Mouse (Mus musculus) c-Kit-positive CD71-negative TER-119-negative erythroid progenitor cells, embryonic 14.5 days (primary cell): Measurements from ENCODE around the gene Trp53tg5.

Source experiments
- DNase-seq: peaks from one replicate; pipeline ENCODE4 v3.0.0-alpha.2; 2013; ENCODE audit warnings: low read depth

Trp53tg5 gene

DNA sequence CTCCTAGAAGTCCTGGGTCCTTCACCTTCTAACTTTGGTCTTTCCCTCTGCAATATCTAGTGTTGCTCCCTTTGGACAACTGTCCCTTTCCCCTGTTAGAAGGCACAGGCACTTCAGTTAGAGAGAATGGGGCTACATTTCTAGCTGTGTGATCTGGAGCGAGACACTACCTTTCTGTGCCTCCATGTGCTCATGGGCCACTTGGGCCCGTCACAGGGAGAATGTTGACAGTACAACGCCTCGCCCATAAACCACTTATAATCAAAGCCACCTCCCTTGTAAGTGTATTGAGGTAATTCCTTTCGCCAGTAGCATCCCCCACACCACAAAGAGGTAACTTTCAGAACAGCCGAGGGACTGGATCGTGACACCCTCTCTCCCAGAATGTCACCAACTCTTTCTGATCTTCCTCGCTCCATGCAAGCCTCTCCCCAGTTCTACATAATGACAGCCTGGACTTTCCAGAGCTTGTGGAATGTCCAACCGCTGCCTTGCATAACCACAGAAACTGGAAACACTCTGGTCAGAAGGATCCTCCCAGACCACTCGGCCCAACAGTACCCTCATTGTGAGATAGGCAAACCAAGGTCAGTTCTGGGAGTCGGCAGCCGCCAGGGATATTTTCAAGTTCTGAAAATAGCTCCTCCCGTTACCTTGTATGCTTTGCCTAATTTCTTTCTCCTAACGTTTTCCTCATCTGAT is 24.0 kb downstream of the Trp53tg5 start:
- no peak for DNase-seq

GRCm38 (mm10) chr2:164448921-164449320 is 24.6 kb downstream of the Trp53tg5 start:
- no peak for DNase-seq

- DNase-seq: no peak
These were observed 25.4 kb downstream of the Trp53tg5 start for GRCm38 (mm10) chr2:164448140-164448539.

DNA sequence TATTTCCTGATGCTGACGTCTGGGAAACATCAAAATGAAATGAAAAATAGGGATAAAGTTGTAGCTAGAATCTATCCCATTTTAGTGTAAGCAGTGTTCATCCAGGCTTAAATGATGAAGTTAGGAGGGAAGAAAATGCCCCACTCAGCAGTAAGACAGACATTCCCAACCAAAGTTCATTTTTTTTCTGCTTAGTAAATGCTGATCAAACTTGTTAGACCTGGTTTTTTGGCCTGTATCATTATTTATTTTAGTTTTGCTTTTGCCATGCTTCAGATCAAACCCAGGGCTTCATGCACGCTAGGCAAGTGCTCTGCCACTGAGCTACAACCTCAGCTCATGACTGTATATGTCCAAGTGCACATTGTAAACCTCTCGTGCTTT is 27.4 kb downstream of the Trp53tg5 start:
- no peak for DNase-seq

GRCm38 (mm10) chr2:164445399-164446085 is 28.0 kb downstream of the Trp53tg5 start:
- no peak for DNase-seq

GRCm38 (mm10) chr2:164444701-164445100 is 28.8 kb downstream of the Trp53tg5 start:
- no peak for DNase-seq

DNA sequence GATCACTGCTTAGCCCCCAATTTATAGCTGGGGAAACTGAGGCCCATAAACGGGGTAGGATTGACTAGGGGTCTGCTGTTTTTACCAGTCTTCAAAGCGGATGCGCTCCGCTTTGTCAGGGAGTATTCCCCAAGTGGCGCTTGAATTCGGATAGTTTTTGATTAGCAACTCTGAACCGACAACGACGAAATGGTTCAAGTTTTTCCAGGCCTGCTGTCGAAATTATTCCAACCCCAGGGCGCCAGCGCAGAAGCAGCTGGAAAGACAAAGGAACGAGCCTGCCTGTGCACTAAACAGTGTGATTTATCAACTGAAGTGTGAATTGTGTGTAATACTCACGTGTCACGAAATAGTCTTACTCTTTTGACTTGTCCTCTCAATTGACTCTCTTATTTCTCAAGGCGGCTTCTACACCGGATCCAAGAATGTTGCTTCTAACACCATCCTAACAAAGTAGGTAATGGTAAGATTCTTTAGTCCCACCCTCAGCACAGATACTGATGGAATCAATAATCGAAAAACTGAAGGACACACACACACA is 30.0 kb downstream of the Trp53tg5 start, which contains the start of gene Sdc4:
Sdc4 (minus strand) TSS at position 428 of the 541 bp plus-strand sequence.
- no peak for DNase-seq

DNA sequence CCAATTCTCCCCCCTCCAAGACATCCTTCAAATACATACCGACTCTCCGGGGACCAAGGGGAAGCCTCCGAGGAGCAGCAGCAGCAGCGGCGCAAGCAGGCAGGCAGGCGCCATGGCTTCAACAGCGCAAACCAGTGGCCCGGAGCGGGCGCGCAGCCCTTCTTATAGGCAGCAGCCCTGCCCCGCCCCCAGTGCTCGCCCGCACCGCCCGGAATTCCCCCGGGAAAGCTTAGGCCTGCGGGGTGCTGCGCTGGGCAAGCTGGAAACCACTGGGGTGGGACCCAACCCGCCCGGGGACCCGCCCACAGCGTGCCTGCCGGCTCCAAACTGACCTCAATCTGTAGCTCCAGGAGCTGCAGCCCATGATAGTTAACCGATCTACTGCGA is 30.5 kb downstream of the Trp53tg5 start:
- no peak for DNase-seq

DNA sequence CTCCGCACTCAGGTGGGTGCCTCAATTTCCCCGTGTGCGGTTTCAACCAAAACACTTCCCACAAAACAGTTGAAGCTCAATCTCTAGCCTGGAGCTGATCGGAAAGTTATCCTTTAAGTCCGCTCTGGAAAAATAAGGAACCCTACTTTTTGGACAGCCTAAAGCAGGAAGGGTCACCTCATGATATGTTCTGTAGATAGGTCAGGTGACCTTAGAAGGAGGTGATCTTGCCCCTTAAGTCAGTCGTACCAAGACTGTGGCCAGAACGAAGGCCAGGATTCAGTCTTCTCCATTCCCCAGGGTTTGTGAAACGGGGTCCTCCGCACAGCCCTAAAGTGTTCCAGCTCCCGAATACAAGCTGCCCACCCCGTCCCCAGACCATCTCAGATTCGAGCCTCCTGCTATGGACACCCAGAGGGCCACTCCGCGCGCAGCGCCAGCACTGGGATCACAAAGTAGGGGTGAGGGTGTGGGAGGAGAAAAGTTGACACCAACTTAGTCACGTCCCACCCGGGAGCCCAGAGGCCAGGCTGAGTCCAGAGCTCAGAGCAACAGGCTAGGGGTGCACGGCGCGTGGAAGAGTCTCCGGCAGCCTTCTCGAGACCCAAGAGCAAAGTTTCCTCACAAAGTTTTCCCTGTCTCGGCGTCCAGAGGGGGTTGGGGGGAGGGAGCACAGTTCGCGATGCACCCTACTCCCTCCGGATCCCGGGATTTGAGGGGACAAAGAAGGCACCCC is 31.0 kb downstream of the Trp53tg5 start:
- no peak for DNase-seq

- DNase-seq: no peak
These were observed 31.8 kb downstream of the Trp53tg5 start for GRCm38 (mm10) chr2:164441731-164442130.

- DNase-seq: peak; percentile 38
These were observed 32.4 kb downstream of the Trp53tg5 start for GRCm38 (mm10) chr2:164441155-164441554.

- DNase-seq: no peak
These were observed 33.2 kb downstream of the Trp53tg5 start for GRCm38 (mm10) chr2:164440314-164440713.

- DNase-seq: no peak
These were observed 34.5 kb downstream of the Trp53tg5 start for GRCm38 (mm10) chr2:164439001-164439421.

GRCm38 (mm10) chr2:164438257-164438656 is 35.3 kb downstream of the Trp53tg5 start:
- no peak for DNase-seq

DNA sequence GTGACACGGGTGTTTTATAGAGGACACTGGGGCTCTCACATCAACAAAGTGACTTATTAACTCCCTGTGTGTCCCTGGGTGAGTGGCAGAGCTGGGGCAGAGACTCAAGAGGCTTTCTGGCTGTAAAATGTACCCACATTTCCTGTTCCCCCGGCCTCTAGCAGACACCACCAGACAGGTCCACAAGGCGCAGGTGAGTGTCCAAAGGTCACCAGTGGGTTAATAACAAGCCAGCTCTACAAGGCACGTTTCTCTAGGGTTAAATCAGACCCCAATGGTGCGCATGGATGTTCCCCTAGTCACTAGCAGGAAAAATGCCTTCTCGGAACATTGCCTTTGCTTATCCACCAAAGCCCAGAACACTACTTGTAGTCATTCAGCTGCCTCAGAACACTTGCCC is 35.8 kb downstream of the Trp53tg5 start:
- DNase-seq: no peak

- no peak for DNase-seq
These were observed 36.6 kb downstream of the Trp53tg5 start for GRCm38 (mm10) chr2:164436961-164437360.

DNA sequence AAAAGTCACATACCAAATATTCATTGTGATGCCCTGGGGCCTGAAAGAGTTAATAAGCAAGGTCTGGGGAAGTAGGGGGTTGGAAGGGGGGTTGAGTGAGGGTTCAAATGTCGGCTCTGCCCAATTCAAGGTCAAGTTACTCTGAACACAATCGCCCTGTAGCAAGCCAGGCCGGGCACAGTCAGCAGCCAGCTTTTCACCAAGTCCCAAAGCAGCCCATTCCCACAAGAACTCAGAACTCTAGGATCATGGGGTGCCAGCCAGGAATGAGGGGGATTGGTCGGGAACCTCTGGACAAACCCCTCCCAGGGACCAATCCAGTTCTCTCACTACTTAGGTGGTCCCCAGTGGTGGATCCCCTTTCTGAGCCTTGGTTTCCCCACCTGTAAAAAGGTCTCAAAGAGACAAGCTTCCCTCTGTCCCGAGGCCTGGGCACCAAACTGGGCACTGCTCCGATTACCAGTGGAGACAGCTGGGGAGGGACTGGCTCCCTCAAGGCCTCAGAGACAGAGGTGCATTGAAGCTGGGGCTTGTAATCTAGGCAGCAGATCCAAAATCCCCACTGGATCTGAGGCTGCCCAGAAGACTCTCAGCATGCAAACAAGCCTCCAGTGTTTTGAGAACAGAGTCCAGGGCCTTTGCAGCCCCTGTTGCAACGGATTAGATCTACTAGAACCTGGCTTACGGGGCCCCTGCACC is 37.2 kb downstream of the Trp53tg5 start:
- no peak for DNase-seq

GRCm38 (mm10) chr2:164435216-164436090 is 38.1 kb downstream of the Trp53tg5 start:
- no peak for DNase-seq

- DNase-seq: no peak
These were observed 38.8 kb downstream of the Trp53tg5 start for GRCm38 (mm10) chr2:164434681-164435080.

DNA sequence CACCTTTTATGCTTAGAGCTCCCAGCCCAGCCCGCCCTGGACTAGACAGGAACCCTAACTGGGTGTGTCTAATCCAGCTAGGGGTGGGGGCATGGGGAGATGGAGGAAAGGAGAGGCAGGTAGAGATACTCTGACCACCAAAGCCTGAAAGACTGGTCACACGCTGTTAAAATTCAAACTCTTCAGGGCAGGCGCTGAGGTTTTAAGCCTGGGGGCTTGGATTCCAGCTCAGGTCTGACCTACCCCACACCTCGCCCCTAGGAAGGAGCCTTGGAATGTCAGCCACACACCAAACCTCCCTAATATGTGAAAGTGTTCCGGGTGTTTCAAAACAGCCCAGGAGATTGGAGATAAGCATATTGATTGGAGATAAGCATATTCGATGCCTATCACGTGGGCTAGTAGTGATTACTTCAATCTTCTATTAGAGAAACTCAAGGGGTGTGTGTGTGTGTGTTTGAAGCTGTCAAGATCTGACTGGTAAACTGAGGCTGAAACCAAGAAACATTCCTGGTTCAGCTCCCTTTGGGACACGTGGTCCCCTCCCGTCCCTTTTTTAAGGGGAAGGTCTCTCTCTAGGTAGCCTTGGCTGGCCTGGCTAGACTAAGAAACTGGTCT is 40.1 kb downstream of the Trp53tg5 start:
- no peak for DNase-seq
